Mouse (Mus musculus) spleen, postnatal 4 days (tissue): ENCODE results near the gene Maea.
"Not testable (repeated sequence)": the region's sequence is repeated elsewhere in the genome, so short reads cannot be mapped to it uniquely, and the experiment has no call there.

ENCODE experiments used
- DNase-seq, 2 experiments: peaks; one replicate each; pipeline ENCODE4 v3.0.0; 2022; ENCODE audit warnings: low spot score in 2 of 2

Gene Maea

DNA sequence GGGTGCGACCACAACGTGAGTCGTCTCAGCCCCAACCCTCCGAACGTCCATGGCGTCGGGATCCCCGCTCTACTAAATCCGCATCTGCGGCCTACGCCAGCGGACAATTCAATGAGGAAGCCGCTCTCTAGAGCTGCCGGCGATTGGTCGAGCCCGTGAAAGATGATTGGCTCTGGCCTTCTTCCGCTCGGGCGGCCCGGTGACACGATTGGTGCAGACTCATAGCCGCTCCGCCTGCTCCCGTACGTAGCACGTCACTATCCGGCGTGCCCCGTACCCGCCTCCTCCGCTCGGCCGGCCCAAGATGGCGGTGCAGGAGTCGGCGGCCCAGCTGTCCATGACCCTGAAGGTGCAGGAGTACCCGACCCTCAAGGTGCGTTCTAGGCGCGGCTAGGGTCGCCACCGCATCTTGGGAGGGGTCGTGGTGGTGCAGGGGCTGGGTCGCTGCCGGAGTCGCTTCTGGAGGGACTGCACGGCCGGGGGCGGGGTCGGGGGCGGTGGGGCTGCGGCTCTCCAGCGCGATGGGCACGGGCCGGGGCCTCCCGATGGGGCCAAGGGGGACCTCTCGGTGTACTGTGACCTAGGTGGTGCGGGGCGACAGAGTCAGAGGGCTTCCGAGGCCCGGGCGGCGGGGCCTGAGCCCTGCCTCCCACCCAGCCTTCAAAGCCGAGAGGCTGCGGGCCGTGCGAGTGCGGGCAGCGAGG is at the start of gene Maea:
Maea (plus strand) TSS at position 237 of the 704 bp plus-strand sequence.
- DNase-seq, result peak; percentile 95 to 97

DNA sequence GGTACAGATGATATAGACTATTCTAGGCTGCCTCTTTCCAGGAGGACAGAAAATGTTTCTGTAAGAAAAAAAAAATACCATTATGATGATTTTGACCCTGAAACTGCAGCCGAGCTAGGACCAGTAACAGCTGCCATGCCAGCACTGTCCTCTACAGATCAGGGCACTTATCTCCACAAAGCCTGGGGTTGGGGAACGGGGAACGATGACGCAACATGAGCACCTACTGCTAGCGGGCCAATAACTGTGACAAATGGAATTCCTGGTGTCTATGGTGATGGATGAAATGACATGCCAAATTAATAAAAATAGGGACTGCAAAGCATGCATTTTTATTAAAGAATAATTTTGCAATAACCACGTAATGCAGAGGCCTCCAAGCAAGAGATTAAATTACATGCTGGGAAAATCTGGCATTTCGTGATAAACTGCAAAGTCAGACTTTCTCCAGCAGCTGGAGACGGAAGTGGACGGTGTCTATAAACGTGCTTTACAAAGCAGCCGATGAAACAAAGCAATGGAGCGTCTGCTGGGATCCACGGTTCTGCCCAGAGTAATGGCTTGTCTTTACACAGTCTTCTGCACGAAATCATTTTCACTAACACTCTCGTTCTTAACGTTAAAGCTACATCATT is 41.4 kb upstream of the Maea start:
- DNase-seq, result no peak

DNA sequence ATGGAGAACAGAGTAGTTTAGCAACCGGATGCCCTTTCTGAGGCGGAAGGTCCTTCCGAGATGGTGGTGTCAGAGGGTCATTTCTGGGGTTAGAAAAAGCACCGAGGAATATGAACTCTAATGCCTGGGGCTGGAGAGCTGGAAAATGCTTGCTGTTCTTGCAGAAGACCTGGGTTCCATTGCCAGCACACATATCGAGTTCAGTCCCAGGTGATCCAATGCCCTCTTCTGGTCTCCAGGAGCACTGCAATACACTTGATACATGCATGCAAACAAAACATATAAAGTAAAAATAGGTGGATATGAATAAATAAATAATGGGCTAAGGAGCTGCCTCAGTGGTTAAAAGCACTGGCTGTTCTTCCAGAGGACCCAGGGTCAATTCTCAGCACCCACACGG is 38.1 kb upstream of the Maea start:
- no peak for DNase-seq

DNA sequence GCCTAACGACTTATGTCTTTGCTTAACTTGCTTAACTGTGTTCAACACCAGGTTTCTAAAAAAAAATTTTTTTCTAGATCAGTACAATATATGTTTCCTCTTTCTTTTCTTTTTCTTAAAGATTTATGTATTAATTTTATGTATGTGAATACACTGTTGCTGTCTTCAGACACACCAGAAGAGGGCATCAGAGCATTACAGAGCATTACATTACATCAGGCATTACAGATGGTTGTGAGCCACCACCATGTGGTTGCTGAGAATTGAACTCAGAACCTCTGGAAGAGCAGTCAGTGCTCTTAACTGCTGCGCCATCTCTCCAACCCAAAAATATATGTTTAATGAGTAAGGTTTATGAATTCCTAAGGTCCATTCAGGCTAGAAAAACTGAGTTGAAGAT is 33.5 kb upstream of the Maea start:
- DNase-seq, result no peak

DNA sequence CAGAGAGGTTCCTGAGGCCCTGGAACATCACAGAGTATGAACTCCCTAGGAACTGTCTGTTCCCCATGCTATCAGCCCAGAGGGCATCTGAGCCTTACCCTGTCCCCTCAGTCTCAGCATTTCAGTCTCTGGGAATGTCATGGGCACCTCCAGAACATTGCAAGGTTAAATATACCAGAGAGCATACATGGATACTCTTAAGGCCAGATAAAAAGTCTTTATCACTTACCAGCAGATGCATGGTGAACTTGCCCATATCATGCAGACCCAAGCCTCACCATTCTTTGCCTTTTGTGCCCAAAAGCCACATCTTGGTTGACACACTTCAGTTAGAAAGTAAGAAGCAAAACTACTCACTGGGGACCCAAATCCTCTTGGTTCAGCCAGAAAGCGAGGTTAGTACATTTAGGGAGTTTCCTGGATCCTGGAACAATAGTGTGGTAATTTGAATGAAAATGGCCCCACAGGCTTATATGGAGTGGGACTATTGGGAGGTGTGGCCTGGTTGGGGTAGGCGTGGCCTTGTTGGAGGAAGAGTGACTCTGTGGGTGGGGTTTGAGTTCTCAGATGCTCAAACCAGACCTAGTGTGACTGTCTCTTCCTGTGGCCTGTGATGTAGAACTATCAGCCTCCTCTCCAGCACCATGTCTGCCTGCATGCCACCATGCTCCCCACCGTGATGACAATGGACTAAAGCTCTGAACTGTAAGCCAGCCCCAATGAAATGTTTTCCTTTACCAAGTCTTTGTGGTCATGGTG is 24.4 kb upstream of the Maea start:
- no peak for DNase-seq

DNA sequence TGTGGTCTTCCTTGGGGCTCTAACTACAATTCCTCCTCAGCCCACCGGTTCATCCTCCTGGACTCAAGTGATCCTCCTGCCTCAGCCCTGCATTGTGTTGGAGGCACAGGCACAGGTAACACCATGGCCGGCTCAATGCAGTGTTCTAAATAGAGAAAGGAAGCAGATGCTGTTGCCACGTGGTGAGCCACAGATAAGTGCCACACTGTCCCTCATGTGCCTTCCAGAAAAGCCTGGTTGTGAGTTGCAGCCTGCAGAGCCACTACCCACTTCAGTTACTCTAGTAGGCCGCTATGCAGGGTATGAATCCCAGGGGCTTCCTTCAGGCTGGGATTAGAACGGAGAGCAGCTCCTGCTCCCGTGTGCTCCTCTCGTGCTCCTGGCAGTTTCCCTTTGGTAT is 23.1 kb upstream of the Maea start:
- DNase-seq, result no peak

DNA sequence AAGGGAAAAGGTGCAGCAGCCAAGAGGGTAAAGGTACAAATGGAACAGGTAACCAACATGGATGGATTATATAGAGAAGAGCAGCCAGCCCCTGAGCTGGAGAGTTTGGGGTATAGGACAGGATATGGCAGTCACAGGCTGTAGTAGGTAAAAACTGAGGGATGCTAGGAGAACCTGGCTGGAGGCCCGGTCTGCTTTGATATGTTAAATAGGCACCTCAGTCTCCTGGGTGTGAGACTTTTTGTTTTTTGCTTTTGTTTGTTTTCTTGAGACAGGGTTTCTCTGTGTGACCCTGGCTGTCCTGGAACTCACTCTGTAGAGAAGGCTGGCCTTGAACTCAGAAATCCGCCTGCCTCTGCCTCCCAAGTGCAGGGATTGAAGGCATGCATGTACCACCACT is 10.8 kb upstream of the Maea start:
- no peak for DNase-seq

DNA sequence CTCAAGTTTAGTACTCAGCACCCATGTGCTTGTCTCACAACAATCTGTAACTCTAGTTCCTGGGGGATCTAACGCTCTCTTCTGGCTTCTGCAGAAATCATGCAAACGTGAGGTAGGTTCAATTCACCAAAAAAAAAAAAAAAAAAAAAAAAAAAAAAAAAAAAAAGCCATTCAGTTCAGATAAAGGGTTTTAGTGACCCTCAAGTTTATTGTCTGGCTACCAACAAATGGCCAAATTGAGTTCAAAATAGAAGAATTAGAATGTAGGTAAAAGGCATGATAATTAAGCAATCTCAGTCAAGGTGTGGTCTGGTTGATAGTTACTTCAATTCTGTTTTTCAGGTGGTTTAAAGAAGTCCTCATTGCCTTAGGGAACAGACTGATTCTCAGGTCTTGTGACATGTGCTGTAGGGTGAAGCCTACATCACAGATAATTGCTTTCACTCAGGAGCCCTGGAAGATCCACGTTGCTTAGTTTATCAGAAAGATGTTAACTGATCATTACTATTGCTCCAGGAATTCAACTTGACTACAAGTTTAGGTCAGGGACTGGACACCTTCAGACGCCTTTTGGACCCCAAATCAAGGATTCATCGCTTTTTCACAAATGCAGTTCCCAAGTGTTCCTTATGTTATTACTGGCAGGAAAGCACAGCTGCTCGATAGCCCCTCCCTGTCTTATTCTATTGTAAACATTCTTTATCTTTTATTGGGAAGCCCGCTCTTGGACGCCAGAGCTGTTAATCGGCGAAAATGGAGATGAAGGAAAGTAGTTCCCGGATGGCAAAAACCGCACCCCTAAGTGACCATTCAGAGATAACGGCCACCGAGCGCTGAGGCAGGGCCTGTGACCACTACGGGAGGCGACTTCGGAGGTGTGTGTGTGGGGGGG is 682 bp upstream of the Maea start:
- no peak for DNase-seq

DNA sequence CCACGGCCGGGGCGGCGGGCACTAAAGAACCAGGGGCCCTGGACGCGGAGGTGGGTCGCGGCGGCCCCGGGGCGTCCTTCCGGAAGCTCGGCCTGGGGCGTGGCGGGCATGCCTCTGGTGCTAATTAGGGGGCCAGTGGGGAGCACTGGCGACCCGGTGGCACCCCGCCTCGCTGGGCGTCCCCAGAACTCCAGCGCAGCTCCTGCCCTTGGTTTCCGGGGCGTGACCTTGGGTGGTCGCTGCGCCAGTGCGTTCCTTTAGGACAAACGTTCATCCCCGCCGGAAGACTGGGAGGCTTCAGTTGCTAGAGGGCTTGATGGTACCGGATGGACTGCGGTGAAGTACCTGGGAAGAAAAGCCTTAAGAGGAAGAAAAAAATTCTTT is 660 bp downstream of the Maea start:
- peak; percentile 50 to 77 for DNase-seq

DNA sequence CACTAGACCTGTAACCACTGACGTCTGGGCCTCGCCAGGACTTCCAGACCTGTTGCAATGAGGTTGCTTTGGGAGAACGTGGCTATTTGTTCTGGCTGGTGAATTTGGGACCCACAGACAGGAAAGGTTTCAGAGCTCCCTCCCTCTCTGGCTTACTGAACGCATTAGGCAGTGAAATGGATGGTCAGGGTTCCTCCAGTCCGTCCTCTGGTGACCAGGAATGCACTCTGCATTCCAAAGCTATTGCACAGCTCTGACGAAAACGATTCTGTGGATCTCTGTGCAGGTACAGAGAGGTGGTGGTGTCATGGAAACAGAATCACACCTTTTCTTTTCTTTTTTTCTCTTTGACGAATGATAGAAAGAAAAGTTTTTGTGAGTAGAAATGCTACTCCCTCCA is 1.9 kb downstream of the Maea start:
- DNase-seq, result no peak

DNA sequence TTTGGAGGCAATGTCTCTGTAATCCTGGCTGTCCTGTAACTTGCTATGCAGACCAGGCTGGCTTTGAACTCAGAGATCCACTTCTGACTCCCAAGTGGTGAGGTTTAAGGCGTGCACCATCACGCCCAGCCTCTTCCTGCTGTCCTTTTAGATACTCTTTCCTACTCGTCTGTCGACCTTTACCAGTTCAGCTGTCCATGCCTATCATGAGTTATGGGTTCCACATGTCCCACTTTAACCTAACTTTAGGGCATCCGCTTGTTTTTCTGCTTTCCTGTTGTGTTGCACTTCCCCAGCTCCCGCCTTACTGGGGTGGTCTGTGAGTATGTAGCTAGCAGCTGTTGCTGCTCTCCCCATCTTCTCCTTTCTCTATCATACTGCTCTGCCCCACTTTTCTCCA is 5.9 kb downstream of the Maea start:
- no peak for DNase-seq

DNA sequence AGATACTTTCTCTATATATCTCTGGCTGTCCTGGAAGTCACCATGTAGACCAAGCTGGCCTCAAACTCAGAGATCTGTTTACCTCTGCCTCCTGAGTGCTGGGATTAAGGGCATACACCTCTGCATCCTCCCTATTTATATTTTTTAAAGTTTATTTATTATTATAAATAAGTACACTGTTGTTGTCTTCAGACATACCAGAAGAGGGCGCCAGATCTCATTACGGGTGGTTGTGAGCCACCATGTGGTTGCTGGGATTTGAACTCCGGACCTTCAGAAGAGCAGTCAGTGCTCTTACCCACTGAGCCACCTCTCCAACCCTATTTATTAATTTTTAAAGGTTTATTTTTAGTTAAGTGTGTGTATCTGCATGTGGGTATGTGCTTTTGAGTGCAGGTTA is 6.9 kb downstream of the Maea start:
- DNase-seq, result not testable (repeated sequence)

DNA sequence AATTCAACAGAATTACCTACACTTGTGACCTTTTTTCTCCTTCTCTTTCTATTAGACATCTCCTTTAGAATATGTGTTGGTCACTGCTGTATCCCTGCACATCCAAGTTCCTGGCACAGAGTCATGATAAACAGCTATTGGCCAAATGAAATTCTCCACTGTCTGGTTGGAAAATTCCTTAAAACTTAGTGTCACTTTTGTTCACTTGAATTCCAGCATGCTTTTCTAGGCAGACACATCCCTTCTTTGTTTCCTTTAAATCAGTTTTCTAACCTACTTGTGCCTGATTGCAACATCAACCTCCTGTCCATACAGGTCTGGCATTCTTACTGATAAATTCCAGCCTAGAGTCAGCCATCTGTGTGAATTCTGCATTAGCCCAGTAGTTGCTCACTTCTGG is 7.5 kb downstream of the Maea start:
- DNase-seq, result no peak

DNA sequence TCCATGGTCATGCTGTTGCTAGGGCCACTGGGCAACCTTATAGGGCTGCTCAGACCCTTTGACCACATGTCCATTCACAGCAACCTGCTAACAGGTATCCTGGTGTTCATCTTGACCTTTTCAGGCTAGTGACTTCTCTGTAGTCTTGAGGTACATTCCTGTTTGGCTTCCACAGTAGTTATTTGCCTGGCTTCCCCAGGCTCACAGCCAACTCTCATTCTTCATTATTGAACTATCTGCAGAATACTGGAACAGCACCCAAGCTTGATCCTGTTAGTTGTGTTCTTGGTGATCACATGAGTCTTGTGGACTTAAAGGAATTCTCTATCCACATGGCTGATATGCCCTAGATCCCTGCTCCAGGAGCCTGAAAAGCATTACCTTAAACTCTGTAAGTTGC is 8.3 kb downstream of the Maea start:
- DNase-seq, result no peak

DNA sequence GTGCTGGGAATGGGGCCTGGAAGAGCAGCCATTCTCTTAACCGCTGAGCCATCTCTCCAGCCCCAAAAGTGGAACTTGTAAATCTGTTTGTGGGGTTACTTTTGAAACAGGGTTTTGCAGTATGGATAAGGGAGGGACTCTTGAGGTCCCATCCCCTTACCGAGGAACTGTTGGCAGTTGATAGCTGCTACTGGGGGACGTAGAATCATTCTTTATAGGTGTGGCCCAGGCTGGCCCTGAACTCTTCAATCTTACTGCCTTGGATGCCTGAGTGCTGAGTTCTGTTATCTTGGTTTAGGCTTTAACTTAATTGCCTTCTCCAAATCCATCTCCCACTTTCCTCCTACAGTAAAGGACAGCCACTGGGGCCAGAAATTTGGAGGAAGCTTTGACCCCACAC is 8.8 kb downstream of the Maea start:
- DNase-seq, result no peak

DNA sequence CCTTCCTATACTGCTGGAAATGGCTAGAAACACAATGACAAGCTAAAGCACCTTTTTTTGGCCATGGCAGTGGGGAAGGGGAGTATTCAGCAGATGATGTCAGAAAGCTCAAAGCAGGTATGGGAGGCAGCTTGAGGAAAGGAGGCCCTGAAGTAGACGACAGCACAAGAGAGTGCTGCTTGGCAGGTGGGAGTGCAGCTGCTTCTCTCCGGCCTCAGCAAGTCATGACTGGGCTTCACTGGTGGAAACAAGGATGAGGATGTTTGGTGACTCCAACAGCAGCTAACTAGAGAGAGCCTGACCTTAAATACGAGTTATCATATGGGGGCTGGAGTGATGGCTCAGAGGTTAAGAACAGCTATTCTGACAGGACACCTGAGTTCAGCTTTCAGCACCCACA is 12.3 kb downstream of the Maea start:
- no peak for DNase-seq

DNA sequence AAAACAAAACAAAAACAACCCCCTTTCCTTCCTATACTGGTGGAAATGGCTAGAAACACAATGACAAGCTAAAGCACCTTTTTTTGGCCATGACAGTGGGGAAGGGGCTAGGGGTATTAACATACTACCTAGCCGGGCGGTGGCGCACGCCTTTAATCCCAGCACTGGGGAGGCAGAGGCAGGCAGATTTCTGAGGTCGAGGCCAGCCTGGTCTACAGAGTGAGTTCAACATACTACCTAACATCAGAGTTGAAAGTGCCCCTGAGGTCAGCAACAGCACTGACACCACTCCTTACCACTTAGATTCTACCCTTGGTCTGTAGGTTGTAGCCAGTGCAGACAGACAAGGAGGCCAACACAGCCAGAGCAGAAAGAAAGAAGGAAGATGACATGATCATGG is 13.9 kb downstream of the Maea start:
- DNase-seq, result no peak

DNA sequence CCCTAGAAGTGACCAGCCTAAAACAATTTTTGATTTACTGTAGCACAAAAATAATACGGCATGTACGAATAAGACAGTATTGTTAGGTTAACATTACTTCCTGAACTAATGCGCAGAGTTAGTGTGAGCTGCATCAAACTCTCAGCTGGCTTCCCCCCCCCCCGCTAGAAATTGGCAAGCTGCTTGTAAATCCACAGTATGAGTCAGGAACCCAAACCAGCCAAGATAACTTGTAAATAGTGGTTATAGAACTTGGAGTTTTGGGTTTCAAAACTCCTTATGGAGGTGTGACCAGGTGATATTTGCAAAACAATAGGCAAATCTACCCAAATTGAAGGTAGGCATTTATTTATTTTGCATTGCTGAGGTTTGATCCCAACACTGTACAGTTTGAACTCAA is 14.4 kb downstream of the Maea start:
- DNase-seq, result no peak

DNA sequence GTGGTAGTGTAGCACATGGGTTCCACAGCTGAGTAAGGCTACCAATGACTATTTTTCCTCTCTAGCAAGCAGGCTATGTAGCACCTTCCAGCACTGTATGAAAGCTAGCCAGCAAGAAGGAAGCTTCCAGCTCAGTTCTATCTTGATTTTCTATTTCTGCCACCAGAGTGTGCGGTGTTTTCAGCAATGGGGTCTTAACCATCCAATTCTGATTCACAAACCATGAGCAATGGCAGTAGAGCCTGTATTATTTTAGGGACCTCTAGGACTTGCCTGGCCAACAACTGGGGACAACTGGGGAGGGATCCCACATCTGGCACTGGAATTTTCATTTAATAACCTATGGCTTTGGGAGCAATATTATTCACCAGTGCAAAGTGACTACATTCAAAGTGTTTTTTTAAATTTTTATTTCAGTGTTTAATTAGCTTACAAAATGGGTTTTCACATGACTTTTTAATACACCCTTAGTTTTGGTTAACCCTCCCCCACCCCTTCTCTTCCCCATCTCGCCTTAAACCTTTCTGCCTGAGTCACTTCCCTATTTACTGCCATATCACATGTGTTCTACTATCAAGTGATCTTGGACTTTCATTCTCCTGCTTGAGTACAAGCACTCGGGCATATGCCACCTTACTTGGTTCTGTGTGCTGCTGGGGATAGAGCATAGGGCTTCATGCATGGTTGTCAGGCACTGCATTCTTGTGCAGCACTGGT is 16.4 kb downstream of the Maea start:
- no peak for DNase-seq

DNA sequence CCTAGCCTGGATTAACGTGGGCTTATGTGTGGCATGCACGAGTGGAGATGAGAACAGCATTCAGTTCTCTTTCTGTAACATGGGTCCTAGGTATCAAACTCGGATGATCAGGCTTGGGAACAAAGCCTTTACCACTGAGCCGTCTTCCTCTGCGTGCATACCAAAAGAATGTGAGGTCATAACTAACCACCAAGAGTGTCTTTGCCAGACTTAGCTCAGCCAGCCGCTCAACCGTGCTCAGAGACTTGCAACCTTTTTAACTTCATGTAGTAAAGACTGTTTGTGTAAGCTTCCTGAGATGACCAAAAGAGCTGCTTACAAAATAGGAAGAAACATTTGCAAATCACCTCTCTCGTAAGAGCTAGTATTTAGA is 16.9 kb downstream of the Maea start:
- no peak for DNase-seq

DNA sequence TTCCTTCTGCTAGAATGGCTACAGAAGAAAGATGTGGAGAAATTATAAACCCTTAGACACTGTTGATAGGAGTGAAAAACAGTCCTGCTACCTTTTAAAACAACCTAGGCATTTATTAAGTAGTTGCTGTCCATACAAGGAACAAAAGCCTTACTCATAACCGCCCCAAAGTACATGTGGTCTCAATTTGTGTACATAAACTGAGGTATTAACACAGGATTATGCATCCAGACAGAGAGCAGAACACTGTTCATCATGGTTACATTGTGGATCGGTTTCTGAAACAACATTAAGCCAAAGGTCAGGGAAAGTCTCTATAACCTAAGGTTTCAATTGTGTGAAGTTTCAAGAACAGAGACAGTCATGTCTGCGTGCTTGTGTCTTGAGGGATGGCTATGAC is 17.7 kb downstream of the Maea start:
- DNase-seq, result no peak

DNA sequence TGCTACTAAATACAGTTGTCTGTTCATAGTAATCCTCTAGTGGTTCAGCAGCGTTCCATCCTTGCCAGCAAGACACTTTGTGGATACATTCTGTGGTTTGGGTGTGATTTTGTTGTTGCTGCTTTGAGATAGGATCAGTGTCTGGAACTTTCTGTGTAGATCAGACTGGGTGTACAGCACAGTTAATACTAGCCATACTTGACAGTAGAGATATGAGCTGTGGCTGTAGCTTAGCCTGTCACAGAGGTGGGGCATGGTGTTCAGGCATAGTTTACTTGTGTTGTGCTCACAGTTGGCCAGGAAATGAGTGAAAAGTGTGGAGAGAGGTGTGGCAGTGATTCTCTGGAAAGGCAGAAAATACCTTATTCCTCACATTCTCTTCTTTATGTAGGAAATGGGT is 22.2 kb downstream of the Maea start:
- no peak for DNase-seq
